Mouse (Mus musculus): ENCODE measurements around the gene Sv2c.
A peak's percentile ranks its signal among the peaks of the same experiment; 100 is the strongest.

Gene Sv2c

GRCm38 (mm10) chr13:95965596-95965995 lies 166.8 kb downstream of the Sv2c start:
- DNase-seq, result no peak

- no peak for DNase-seq
Observed at GRCm38 (mm10) chr13:95965162-95965561, 167.2 kb downstream of the Sv2c start.

- DNase-seq, result no peak
Observed at GRCm38 (mm10) chr13:95964226-95964625, 168.2 kb downstream of the Sv2c start.

DNA sequence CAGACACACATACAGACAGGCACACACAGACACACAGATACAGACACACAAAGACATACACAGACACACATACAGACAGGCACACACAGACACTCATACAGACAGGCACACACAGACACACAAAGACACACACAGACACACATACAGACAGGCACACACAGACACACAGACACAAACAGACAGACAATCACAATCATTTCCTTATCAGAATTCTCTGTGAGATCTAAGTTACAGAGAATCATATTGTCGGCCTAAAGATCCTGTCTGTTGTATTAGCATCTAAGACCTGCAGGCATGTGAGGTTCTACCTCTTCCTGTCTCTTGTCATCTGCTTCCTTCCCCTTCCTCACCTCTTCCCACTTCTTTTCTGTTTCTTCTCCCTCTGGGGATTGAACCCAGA lies 168.7 kb downstream of the Sv2c start:
- DNase-seq, result no peak

GRCm38 (mm10) chr13:95961905-95962304 lies 170.5 kb downstream of the Sv2c start:
- DNase-seq, result no peak

DNA sequence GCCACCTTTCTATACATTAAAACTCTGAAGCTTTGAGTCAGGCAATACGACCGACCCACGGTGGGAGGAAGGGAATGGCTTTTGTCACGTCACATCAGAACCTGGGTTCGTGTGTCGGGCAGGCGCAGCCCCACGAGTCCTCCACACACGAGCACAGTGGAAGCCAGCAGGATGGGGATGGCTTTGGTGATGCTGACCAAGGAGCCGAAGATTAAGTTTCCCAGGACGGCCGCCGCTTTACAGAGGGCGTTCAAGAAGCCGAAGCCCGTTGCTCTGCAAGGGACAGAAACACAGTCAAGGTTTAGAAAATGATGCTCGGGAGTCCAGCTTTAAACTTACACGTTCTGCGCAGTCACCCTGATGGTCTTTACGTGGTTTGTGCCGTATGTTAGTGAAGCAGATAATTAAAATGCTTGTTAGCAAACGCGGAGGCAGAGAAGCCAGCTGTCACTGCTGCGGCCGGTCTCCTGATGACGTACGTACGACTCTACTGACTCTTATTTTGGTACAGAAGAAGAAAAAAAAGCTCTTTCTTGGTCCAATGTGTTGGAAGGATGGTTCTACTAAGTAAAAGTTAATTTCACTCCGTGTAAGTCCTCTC lies 171.1 kb downstream of the Sv2c start:
- DNase-seq, result peak; percentile 22 to 25

DNA sequence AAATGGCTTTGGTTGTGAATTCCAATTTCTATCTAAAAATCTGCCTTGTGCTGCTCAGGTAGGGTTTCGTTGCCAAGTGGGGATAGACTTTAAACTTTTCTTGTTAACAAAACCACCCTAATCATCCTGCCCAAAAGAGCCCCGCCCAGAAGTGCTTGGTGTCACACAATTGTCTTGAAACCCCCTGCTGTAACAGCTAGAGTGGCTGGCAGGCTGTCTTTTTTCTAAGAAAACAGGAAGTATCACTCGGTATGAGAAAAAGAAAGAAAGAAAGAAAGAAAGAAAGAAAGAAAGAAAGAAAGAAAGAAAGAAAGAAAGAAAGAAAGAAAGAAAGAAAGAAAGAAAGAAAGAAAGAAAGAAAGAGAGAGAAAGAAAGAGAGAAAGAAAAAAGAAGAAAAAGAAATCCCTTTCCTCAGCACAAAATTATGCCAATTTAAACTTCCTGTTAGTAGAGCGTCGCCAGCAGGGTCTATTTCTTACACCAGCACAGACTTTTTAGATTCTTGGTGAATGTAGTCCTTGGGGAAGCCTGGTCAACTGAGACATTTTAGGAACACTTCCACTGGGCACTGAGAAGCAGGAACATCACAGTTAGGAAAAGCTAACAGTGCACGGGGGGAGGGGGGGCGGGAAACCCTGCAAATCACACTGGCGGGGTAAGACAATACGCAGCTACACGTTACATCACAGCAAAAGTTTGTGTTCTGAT lies 171.7 kb downstream of the Sv2c start:
- DNase-seq, result no peak

DNA sequence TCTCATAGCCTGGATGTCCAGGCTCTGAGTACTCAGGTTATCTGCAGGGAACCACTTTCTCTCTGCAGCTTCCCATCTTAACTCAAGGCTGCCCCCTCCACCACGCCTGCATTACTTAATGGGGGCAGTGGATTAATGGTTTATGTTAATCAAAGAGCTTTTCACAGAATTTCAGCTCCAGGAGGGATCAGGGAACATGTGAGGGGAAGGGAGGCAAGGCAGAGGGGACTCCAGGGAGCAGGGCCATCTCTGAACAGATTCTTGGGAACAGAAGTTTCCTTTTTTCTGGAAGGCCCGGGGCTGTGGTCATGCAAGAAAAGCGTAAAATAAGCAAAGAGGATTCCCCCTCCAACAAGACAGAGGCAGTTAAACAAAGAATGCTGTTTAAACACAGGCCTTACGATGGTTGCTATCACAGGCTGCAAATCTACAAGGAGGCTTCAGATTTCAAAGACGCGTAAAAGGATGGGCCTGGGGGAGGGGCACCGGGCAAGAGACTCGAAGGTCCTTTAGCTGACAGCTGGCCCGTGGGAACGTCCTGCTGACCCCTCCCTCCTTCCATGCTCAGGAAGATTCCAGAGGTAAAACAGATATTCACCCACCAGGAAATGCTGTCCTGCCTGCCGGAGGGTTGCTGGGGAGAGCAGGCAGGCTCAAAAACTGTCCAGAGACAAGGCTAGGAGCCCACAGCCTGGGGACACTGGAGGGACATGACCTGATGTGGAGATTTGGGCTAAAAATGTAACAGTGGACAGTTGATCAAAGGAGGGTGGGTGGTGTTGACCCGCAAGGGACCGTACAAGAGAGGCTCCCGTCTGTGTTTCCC lies 172.5 kb downstream of the Sv2c start:
- peak in 1 of 2 experiments; percentile 11 for DNase-seq

- no peak for DNase-seq
Observed at GRCm38 (mm10) chr13:95957134-95957533, 175.2 kb downstream of the Sv2c start.

- no peak for DNase-seq
Observed at GRCm38 (mm10) chr13:95956327-95956781, 176.0 kb downstream of the Sv2c start.

- no peak for DNase-seq
Observed at GRCm38 (mm10) chr13:95955204-95955603, 177.2 kb downstream of the Sv2c start.

DNA sequence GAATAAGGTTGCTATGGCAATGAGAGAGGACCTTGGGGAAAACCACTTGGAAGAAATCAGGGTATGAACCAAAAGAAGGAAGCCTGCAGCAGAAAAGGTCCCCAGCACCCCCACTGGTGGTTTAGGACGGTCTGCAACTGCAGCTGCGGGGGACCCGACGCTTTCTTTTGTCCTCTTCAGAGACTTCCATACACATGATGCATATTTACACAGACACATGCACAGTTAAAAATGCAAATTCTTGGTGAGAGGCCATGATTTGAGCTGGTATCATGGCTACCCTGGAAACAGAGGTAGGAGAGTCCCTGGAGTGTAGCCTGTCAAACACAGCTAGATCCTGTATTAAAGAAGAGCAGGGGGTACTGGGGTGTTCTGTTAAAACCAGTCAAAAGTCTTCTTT lies 178.7 kb downstream of the Sv2c start:
- DNase-seq, result no peak

DNA sequence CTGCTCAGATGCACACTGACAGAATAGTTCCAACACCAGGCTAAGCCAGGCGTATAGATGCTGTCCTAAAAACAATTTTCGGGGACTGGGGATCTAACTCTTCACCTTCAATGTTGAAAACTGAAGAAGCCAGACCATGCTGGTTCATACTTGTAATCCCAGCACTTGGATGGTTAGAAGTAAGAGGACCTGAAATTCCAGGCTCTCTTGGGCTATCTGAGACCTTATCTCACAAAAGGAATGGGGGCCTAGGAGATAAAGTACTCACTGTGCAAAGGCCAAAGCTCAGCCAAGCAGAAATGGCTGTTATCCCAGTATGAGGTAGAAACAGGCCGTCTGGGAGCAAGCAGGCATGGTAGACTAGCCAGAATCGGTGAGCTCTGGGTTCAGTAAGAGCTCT lies 180.1 kb downstream of the Sv2c start:
- no peak for DNase-seq

- DNase-seq, result peak; percentile 57 to 62
Observed at GRCm38 (mm10) chr13:95951098-95951894, 181.1 kb downstream of the Sv2c start.

DNA sequence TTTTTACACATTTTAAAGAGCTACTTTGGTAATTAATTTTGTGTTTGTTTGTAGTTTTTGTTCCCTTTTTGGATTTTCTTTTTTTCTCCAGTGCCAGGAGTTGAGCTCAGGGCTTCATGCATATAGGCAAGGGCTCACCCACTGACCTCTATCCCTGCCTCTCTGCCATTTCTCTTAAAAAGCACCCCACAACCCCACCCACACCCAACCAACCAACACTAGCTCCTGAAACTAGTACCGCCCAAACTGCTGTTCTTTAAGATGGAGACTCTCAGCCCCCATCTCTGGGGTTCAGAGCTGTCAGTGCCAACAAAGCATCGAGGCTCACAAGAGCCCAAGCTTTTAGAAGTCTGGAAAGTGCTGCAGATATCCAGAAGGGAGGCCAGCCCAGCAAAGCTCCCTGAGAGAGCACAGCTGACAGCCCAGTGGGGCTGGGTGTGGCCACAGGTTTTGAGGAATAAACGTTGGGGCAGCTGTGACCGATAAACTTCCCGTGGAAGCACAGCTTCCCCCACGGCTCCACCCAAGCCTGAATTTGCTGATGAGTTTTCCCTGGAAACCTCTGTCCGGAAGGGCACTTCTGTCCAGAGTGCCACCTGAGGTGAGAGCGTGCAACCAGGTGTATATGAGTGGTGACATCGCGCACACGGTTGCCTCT lies 181.8 kb downstream of the Sv2c start:
- no peak for DNase-seq

- DNase-seq, result no peak
Observed at GRCm38 (mm10) chr13:95949356-95949755, 183.0 kb downstream of the Sv2c start.

DNA sequence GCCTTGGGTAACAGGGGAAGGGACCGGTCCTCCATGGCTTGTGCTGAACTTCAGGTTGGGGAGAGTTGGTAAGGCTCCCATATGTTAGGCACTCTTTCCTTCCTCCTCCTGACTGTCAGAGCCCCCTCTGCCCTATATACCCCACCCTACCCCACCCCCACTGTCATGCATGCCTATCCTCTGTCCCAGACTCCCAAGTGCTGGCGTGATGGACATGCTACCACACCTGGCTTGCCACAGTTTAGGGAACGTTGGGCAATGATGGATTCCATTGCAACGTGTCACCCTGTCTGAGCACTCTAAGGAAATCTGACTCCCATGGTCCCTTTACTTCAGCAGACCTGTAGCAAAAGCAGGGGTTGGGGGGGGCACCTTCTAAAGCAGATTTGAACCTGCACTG lies 183.6 kb downstream of the Sv2c start:
- no peak for DNase-seq

- DNase-seq, result no peak
Observed at GRCm38 (mm10) chr13:95948394-95948793, 184.0 kb downstream of the Sv2c start.

- DNase-seq, result no peak
Observed at GRCm38 (mm10) chr13:95945937-95946507, 186.4 kb downstream of the Sv2c start.

DNA sequence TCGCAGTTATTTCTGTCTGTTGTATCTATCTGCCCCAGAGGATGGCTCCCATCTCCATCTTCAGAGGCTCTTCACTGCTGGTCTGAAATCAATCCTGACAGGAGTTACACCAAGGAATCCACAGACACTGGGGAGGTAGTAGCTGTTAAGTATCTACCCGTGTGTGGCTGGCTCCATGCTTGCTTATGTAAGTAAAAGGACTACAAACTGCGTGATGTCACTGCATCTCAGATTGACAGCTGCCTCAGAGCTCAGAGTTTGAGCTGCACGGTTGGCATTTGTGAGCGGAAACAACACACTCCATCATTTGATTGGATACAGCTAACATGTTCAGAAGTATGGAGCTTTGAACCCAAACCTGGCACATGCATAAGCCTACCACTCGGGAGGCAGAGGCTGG lies 187.8 kb downstream of the Sv2c start:
- no peak for DNase-seq

- no peak for DNase-seq
Observed at GRCm38 (mm10) chr13:95943919-95944318, 188.5 kb downstream of the Sv2c start.

GRCm38 (mm10) chr13:95942587-95942986 lies 189.8 kb downstream of the Sv2c start:
- DNase-seq, result no peak

All from cerebellum, postnatal 14 days (tissue).